Mouse (Mus musculus): ENCODE results near the gene Poldip2. TPM values are rescaled to one million over a fixed set of nuclear protein-coding genes. Genes with fewer than 3 reads are reported as not detected.

Poldip2 gene
- total and polyA plus RNA-seq, 2 experiments from 2014 or later = 139 to 175 TPM

DNA sequence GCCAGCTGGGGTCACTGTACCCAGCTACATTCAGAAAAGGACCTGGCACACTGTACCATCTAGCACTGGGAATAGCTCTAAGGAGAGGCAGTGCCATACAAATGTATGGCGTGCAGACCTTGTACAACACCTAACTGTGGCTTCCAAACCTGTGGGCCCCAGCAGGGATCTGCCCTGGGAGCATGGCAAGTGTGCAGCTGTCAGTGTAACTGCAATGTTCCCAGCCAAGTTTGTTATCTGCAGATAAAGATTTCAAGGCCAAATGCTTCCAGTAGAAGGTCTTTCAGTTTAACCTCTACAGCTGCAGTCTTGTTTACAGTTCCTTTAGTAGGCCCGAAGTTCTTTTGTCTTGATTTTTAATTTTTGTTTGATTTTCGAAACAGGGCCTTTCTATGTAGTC is 43.6 kb downstream of the Poldip2 start:
- ATAC-seq = no peak
- no peaks in the 10 kb centered on the region for H3K27me3 ChIP-seq (ENCODE audit: insufficient read depth, low read length)
- H3K9ac ChIP-seq = no peak overlapping the region
- peaks cover 4% of the 10 kb centered on the region; the same call in 1 of the 2 replicates for H3K4me1 ChIP-seq (ENCODE audit: insufficient read depth)
- no peak overlapping the region for H3K27ac ChIP-seq (ENCODE audit: low read depth, low read length)
- no peak for TF ChIP-seq CTCF (IDR thresholded peaks at IDR 0.05; ENCODE audit: low read depth)
- no peak overlapping the region for H3K4me2 ChIP-seq (ENCODE audit: low read depth)
- no peak for DNase-seq
- no peaks in the 10 kb centered on the region for H3K9me3 ChIP-seq (ENCODE audit: low read length)
- H3K36me3 ChIP-seq (ENCODE audit: insufficient read depth) = no peaks in the 10 kb centered on the region
- 85% methylated on average over 3 of the region's 3 CpGs for WGBS
- no peak overlapping the region for H3K4me3 ChIP-seq (ENCODE audit: low read depth, low read length)

DNA sequence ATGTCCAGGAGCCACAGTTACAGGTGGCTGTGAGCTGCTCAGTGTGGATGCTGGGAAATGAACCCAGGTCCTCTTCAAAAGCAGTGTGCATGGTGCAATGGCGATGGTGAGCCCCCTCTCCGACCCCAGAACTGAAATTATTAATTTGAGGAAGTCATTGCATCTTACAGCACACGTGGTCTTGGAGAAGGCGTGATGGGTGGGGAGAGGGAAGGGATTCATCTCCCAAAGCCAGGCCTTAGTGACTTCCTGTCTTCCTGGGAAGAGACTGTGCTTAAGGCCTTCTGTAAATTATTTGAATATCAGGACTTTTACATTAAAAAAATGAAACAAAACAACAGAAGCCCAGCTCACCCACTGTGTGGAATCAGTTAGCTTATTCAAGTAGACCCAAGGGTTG is 44.1 kb downstream of the Poldip2 start:
- no peak overlapping the region for H3K4me2 ChIP-seq (ENCODE audit: low read depth)
- DNase-seq (no peak), ATAC-seq (no peak)
- H3K4me1 ChIP-seq (ENCODE audit: insufficient read depth) = peaks cover 3% of the 10 kb centered on the region; the same call in 1 of the 2 replicates
- no peaks in the 10 kb centered on the region for H3K9me3 ChIP-seq (ENCODE audit: low read length)
- no peaks in the 10 kb centered on the region for H3K27me3 ChIP-seq (ENCODE audit: insufficient read depth, low read length)
- 85% methylated on average over 4 of the region's 4 CpGs for WGBS
- no peaks in the 10 kb centered on the region for H3K36me3 ChIP-seq (ENCODE audit: insufficient read depth)
- no peak overlapping the region for H3K9ac ChIP-seq
- no peak overlapping the region for H3K27ac ChIP-seq (ENCODE audit: low read depth, low read length)
- TF ChIP-seq CTCF (IDR thresholded peaks at IDR 0.05; ENCODE audit: low read depth) = no peak
- H3K4me3 ChIP-seq (ENCODE audit: low read depth, low read length) = no peak overlapping the region

DNA sequence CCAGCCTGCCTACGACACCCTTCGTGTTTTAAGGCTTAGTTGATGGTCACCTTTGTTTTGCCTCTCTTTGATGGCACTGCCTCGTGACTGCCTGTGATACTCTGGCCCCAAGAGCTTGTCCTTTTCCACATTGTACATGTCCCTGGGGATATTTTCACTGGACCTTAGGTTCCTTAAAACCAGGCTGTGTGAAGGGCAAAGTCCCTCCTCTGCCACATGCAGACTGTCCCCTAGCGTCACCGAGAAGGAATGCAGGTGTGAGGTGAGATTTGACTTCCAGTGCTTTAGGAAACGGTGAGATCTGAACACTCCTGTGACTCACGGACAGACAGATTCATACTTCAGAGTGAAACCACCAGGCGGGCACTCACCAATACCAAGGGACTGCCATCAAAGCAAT is 45.2 kb downstream of the Poldip2 start:
- ATAC-seq (no peak), DNase-seq (no peak)
- TF ChIP-seq CTCF (IDR thresholded peaks at IDR 0.05; ENCODE audit: low read depth) = peak; percentile 50
- no peaks in the 10 kb centered on the region for H3K36me3 ChIP-seq (ENCODE audit: insufficient read depth)
- no peak overlapping the region for H3K27ac ChIP-seq (ENCODE audit: low read depth, low read length)
- no peak overlapping the region for H3K9ac ChIP-seq
- H3K4me3 ChIP-seq (ENCODE audit: low read depth, low read length) = no peak overlapping the region
- H3K4me1 ChIP-seq (ENCODE audit: insufficient read depth) = no peaks in the 10 kb centered on the region
- WGBS = 56% methylated on average over 8 of the region's 8 CpGs
- no peaks in the 10 kb centered on the region for H3K27me3 ChIP-seq (ENCODE audit: insufficient read depth, low read length)
- H3K4me2 ChIP-seq (ENCODE audit: low read depth) = no peak overlapping the region
- no peaks in the 10 kb centered on the region for H3K9me3 ChIP-seq (ENCODE audit: low read length)

DNA sequence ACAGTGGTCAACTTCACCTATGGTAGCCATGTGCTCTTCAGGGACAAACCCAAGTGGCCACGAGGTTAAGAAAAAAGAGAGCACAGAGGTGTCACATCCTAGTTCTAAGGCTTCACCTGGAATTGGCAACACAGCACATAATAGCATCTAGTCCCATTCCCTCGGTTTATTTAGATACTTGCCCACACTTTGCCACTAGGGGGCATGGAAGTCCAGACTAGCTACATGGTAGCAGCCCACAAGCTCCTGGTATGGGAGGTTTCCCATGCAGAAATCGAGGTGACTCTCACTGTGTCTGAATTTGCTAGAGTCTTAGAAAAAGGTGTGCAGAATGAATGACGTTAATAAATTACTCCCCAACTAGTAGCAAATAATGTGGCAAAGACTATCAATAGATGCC is 48.5 kb downstream of the Poldip2 start:
- 17% methylated on average over 4 of the region's 4 CpGs for WGBS
- ATAC-seq = peak; percentile 84

DNA sequence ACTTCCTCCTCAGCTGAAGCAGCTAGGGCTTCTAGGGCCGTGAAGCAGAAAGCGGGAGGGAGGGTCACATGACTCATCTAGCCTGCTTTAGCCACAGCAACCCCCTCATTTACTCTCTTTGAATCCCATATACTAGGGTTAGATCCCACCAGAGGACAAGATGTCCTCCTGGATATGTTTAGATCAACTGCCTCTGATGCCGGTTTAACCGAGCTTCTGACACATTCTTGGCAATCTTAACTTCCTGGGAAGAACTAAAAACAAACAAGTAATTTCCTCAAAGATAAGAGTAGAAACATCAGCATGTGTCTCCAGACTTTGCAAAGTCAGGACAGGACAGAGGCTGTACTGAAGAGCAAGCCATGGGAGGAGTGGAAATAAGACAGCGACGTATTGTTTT is 54.8 kb downstream of the Poldip2 start:
- ATAC-seq (no peak), DNase-seq (no peak)
- Histone ChIP-seq H3K36me3 (ENCODE audit: insufficient read depth) (peaks cover 6% of the 10 kb centered on the region; the same call in 1 of the 2 replicates), H3K4me3 (ENCODE audit: low read depth, low read length) (no peak overlapping the region), H3K27me3 (ENCODE audit: insufficient read depth, low read length) (no peaks in the 10 kb centered on the region), H3K27ac (ENCODE audit: low read depth, low read length) (no peak overlapping the region), H3K4me2 (ENCODE audit: low read depth) (no peak overlapping the region), H3K4me1 (ENCODE audit: insufficient read depth) (no peaks in the 10 kb centered on the region), H3K9me3 (ENCODE audit: low read length) (no peaks in the 10 kb centered on the region), H3K9ac (no peak overlapping the region)
- 75% methylated on average over 6 of the region's 6 CpGs for WGBS
- TF ChIP-seq CTCF (IDR thresholded peaks at IDR 0.05; ENCODE audit: low read depth) = no peak

More for the DNA sequence above, 48.5 kb downstream of the Poldip2 start:
- TF ChIP-seq CTCF (IDR thresholded peaks at IDR 0.05; ENCODE audit: low read depth) = peak; percentile 94
- Histone ChIP-seq H3K9ac (no peak overlapping the region), H3K4me3 (ENCODE audit: low read depth, low read length) (no peak overlapping the region), H3K9me3 (ENCODE audit: low read length) (no peaks in the 10 kb centered on the region), H3K4me1 (ENCODE audit: insufficient read depth) (no peaks in the 10 kb centered on the region), H3K27ac (ENCODE audit: low read depth, low read length) (no peak overlapping the region), H3K27me3 (ENCODE audit: insufficient read depth, low read length) (no peaks in the 10 kb centered on the region), H3K36me3 (ENCODE audit: insufficient read depth) (0 out of 2 replicates have a peak, but pooled peaks cover 2% of the 10 kb centered on the region), H3K4me2 (ENCODE audit: low read depth) (no peak overlapping the region)
- DNase-seq = peak; percentile 91

DNA sequence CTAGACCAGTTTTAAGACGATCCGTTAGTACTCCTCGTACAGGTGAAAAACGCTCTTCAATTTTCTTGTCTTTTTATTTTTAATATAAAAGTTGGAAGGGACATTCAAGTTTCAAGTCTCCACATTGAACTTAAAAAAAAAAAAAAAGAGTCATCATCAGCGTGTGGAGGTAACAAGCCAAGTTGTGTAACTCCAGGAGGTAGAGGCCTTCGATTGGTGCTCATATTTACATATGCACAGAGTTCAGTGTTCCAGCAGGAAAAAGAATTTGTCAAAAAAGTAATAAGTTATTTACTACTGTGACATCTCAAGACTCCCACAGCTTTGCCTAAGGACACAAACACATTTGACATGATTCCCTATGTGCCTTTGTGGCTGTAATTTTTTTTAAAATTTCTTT is 55.6 kb downstream of the Poldip2 start:
- ATAC-seq (no peak), DNase-seq (no peak)
- Histone ChIP-seq H3K9ac (no peak overlapping the region), H3K4me3 (ENCODE audit: low read depth, low read length) (no peak overlapping the region), H3K4me2 (ENCODE audit: low read depth) (no peak overlapping the region), H3K9me3 (ENCODE audit: low read length) (no peaks in the 10 kb centered on the region), H3K27ac (ENCODE audit: low read depth, low read length) (no peak overlapping the region), H3K27me3 (ENCODE audit: insufficient read depth, low read length) (no peaks in the 10 kb centered on the region), H3K36me3 (ENCODE audit: insufficient read depth) (peaks cover 13% of the 10 kb centered on the region), H3K4me1 (ENCODE audit: insufficient read depth) (no peaks in the 10 kb centered on the region)
- 92% methylated on average over 6 of the region's 6 CpGs for whole genome bisulfite sequencing
- TF ChIP-seq CTCF (IDR thresholded peaks at IDR 0.05; ENCODE audit: low read depth) = no peak

DNA sequence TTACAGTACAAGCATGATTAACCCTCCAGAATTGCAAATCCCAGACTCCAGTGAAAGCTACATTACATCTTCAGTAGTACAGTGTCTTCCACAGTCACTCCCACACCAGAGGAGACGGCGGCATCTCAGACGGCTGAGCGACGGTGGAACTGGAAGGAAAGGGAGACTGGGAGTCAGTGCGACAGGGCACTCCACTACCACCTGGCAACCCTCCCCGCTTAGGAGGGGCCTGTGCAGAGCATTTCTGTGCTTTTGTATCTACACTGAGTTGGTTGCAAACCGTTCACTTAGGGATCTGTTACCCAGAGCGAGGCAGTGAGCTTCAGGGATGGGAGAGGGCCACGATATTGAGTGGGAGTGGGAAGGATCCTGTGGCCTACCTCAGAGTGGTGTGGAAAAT is 56.8 kb downstream of the Poldip2 start:
- no peaks in the 10 kb centered on the region for H3K4me1 ChIP-seq (ENCODE audit: insufficient read depth)
- no peak overlapping the region for H3K4me3 ChIP-seq (ENCODE audit: low read depth, low read length)
- no peak for ATAC-seq
- no peaks in the 10 kb centered on the region for H3K9me3 ChIP-seq (ENCODE audit: low read length)
- no peak for TF ChIP-seq CTCF (IDR thresholded peaks at IDR 0.05; ENCODE audit: low read depth)
- no peak overlapping the region for H3K27ac ChIP-seq (ENCODE audit: low read depth, low read length)
- peaks cover 14% of the 10 kb centered on the region for H3K36me3 ChIP-seq (ENCODE audit: insufficient read depth)
- H3K9ac ChIP-seq = no peak overlapping the region
- no peak for DNase-seq
- H3K4me2 ChIP-seq (ENCODE audit: low read depth) = no peak overlapping the region
- no peaks in the 10 kb centered on the region for H3K27me3 ChIP-seq (ENCODE audit: insufficient read depth, low read length)
- WGBS = 86% methylated on average over 10 of the region's 10 CpGs

DNA sequence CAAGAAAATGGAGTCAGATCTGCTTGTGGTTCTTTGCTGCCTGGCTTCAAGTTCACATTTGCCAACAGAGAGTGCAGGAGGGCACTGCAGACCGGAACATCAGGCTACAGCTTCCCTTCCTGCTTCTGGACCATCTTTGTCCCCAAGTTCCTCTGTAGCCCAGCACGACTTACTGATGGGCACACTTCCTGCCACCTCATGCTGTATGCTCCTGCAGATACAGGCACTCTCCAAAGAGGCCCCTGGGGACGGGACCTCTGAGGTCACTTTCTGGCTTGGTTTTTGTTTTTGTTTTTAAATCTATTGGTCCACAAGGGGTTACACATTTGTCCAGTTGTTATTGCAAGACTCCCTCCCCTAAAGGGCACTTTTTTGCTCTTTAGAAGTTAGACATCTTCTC is 57.8 kb downstream of the Poldip2 start:
- no peak for TF ChIP-seq CTCF (IDR thresholded peaks at IDR 0.05; ENCODE audit: low read depth)
- no peak overlapping the region for H3K4me3 ChIP-seq (ENCODE audit: low read depth, low read length)
- no peaks in the 10 kb centered on the region for H3K9me3 ChIP-seq (ENCODE audit: low read length)
- no peak overlapping the region for H3K27ac ChIP-seq (ENCODE audit: low read depth, low read length)
- no peak overlapping the region for H3K9ac ChIP-seq
- ATAC-seq (no peak), DNase-seq (no peak)
- no peak overlapping the region for H3K4me2 ChIP-seq (ENCODE audit: low read depth)
- peaks cover 18% of the 10 kb centered on the region for H3K36me3 ChIP-seq (ENCODE audit: insufficient read depth)
- 84% methylated on average over 3 of the region's 3 CpGs for WGBS
- H3K27me3 ChIP-seq (ENCODE audit: insufficient read depth, low read length) = no peaks in the 10 kb centered on the region
- no peaks in the 10 kb centered on the region for H3K4me1 ChIP-seq (ENCODE audit: insufficient read depth)

Measured in forebrain, postnatal 0 days (tissue).